Mouse (Mus musculus) kidney, postnatal 36 days (tissue): Measurements from ENCODE around the gene Dnmt3b.
"Not testable (repeated sequence)": the region's sequence is repeated elsewhere in the genome, so short reads cannot be mapped to it uniquely, and the experiment has no call there.

Experiments
- DNase-seq, 2 experiments: peaks; one replicate each; pipeline ENCODE4 v3.0.0; 2021 to 2022; ENCODE audit warnings: mixed read lengths in 2 of 2

The Dnmt3b gene

GRCm38 (mm10) chr2:153638977-153639680 lies 10.1 kb upstream of the Dnmt3b start:
- no peak for DNase-seq

DNA sequence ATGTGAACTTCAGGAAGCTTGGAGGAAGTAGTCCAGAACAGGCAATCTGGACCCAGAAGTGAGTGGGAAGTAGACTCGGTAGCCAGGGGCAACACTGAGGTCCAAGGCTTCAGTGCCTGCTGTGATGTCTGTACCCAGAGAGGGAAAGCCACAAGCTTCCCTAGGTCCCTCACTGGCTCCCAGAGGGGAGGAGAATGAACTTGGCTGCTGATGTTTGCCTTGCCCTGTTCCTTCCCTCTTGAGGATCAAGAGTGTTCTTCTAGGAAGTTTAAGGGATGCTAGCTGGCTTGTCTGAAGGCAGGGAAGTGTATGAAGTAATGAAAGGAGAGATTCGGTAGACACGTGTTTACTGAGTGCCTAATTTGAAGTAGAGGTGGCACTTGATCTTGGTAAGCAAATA lies 6.8 kb upstream of the Dnmt3b start:
- DNase-seq: no peak

DNA sequence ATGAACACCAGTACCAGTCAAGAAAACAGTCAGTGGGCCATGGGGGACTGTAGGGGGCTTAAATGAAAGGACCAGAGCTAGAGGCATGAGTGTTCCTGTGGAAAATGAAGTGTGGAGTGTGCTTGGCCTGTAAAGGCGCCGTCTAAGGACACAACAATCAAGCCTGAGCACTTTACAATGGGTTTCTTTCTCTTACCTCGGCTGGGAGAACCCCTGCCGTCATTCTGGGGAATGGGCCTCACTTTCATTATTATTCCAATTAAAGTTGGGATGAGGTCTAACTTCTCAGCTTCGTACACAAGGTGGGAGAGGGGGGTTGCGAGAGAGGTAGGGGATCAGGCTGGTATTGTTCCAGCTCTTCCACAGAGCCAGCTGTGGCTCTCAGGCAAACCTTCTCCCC lies 6.3 kb upstream of the Dnmt3b start:
- DNase-seq: no peak

- no peak for DNase-seq
Observed at GRCm38 (mm10) chr2:153648773-153649297, 415 bp upstream of the Dnmt3b start.

GRCm38 (mm10) chr2:153650014-153650687 lies 901 bp downstream of the Dnmt3b start:
- peak; percentile 22 to 69 for DNase-seq

DNA sequence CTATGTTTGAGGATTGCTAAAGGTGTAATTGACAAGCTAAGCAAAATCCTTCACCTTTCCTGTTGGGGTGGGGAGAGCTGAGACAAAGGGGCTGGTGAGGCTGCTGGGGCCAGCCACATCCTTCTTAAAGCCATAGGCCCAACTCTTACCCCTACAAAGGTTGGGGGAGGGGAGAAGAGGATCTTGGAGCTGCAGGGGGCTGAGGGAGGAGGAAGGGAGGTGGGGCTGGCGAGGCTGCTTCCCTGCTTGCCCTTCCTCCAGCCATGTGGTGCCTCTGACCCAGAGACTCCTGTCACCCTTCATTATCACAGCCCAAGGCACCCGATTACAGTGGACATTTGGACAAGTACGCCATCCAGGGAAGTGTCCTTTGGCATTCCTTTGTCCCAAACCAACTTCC lies 2.4 kb downstream of the Dnmt3b start:
- DNase-seq: no peak

DNA sequence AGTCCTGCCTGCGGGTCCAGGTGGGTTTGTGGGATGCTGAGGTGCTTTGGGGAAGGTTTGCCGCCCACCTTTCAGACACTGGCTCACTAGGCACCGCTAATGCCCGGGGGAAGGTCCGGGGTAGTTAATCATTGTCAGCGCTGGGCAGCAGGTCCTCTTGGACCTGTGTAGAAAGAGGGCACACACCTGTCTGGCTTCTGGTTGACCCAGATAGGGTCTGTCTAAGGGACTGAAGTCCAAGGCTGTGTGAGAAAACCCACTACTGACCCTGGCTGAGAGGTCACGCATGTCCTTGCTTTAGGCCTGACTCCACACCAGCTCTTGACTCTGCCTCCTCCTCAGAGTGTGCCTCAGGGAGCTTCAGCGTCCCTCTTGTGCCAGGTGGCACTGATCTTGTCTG lies 8.4 kb downstream of the Dnmt3b start:
- DNase-seq: not testable (repeated sequence)

DNA sequence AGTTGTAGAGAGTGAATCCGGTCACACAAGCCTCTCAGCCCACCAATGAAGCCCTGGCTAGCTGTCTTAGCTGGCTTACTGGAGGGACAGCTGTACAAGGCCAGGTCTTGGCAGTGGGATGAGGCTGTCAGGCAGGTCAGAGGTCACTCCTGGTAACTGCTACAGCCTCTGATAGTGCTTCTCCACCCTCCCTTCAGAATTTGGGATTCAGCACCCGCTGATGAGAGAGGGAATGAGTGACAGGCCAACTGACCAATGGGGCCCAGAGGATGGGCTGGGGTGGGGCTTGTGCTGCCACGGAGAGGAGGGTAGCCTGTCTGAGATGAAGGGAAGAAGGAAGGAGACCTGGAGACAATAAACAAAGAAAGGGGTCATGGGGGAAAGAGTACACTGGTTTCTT lies 11.4 kb downstream of the Dnmt3b start:
- no peak for DNase-seq

DNA sequence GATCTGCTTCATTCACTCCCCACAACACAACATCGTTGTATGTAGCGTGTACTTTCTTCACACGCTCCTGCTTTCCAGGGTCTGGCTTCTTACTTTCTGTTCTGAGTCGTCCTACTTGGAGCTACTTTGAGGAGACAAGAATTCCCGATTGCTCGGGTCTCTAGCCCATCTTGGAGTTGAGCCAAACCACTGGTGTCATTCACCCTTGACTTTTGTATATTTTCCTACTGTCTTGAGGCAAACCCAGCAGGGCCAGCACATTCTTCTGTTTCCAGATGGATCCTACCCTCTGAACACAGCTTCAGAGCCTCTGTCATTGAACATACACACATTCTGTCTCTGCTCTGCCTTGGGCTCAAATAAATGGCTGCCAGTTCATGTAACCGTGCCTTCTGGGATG lies 16.2 kb downstream of the Dnmt3b start:
- no peak for DNase-seq

DNA sequence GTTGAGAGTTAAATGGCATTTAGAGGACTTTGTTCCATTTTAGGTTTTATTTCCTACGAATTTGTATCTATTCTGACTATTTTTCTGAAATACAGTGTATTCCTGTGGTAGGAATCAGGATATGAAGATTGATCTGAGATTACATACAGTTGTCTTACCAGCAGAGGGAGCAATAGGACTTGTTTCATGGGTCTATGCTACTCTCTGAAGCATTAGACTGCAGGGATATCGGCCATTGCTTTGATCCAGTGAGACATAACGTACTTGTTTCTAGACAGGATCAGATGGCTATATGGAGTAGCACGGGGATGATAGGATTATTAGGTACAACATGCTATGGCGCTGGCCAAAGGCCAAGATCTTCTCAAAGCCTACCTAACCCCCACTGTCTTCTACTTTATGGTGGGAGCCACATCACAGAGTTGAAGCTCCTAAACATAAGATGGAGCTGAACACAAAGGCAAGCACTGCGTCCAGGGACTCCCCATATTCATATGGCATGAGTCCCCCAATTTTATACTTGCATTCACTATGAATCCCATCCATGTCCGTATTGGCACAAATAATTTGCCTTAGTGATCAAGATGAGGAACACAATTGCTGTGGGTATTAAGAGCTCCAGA lies 19.6 kb downstream of the Dnmt3b start:
- peak; percentile 18 to 66 for DNase-seq

GRCm38 (mm10) chr2:153670111-153670510 lies 20.9 kb downstream of the Dnmt3b start:
- no peak for DNase-seq

DNA sequence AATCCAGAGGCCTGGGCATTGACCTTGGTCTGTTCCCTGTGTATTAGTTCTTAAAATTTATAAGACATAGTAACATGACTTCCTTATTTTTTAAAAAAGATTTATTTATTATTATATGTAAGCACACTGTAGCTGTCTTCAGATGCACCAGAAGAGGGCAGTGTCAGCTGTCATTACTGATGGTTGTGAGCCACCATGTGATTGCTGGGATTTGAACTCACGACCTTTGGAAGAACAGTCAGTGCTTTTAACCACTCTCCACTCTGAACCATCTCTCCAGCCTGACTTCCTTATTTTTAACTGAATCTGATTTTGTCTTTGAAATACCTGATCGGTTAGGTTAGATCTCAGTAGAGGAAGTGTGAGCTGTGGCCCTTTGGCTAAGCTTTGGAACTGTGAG lies 23.4 kb downstream of the Dnmt3b start:
- no peak for DNase-seq

DNA sequence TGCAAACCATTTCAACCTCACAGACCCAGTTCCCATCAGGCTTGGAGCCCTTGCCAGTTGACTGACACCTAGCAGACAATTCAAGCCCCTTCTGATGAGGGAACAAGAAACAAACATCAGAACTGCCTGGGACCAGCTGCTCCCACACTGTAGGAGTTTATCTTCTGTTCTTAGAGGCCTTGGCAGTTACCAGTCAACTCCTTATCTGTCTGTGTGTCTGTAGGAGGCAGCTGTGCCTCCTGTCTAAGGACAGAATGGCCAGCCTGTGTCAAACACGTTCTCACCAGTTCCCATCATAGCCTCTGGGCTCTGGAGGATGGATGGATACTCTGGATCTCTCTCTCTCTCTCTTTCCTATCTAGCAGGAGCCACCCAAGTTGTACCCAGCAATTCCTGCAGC lies 26.1 kb downstream of the Dnmt3b start:
- not testable (repeated sequence) for DNase-seq

- no peak for DNase-seq
Observed at GRCm38 (mm10) chr2:153676944-153677343, 27.7 kb downstream of the Dnmt3b start.

- DNase-seq: no peak
Observed at GRCm38 (mm10) chr2:153677550-153677949, 28.3 kb downstream of the Dnmt3b start.

DNA sequence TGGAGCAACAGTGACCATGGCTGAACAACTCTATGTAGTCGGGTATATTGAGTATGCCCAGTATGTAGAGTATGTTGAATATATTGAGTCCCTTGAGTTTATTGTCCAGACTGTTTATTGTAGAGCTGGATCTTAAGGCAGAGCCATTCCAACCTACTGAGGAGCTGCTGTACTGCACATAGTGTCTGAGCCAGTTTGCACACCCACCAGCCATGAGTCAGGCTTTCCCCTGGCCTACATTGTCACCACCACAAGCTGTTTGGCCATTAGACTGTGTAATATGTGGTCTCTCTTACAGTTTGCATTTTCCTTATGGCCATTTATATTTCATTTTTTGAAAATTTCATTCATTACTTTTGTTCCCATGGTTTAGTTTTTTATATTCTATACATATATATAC lies 30.7 kb downstream of the Dnmt3b start:
- DNase-seq: no peak

DNA sequence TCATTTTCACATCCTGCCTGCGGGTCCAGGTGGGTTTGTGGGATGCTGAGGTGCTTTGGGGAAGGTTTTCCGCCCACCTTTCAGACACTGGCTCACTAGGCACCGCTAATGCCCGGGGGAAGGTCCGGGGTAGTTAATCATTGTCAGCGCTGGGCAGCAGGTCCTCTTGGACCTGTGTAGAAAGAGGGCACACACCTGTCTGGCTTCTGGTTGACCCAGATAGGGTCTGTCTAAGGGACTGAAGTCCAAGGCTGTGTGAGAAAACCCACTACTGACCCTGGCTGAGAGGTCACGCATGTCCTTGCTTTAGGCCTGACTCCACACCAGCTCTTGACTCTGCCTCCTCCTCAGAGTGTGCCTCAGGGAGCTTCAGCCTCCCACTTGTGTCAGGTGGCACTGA lies 44.2 kb downstream of the Dnmt3b start:
- not testable (repeated sequence) for DNase-seq

GRCm38 (mm10) chr2:153694462-153695085 lies 45.3 kb downstream of the Dnmt3b start:
- peak; percentile 26 to 77 for DNase-seq

GRCm38 (mm10) chr2:153696352-153696751 lies 47.1 kb downstream of the Dnmt3b start, which contains the start of gene Dnmt3c:
Dnmt3c (plus strand) TSS chr2:153696652.
- DNase-seq: no peak

DNA sequence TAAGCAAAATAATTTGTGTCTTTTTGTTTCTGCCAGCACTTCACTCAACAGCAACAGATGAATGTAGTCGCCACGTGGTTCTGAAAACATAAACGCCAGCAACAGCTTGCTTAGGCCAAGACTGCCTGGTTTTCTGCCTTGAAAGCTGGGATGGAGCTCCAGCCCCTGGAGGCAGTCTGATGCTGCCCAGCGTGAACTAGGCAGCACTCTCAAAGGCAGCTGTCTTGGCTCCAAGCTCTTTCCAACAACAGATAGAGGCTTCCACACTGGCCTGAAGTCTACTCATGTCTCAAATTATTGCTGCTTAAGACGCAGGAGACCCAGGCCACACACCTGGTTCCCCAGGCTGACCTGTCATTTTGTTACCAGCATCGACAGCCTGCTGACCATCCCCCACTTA lies 54.1 kb downstream of the Dnmt3b start:
- DNase-seq: no peak

GRCm38 (mm10) chr2:153710701-153711330 lies 61.6 kb downstream of the Dnmt3b start:
- DNase-seq: peak; percentile 16 to 29

DNA sequence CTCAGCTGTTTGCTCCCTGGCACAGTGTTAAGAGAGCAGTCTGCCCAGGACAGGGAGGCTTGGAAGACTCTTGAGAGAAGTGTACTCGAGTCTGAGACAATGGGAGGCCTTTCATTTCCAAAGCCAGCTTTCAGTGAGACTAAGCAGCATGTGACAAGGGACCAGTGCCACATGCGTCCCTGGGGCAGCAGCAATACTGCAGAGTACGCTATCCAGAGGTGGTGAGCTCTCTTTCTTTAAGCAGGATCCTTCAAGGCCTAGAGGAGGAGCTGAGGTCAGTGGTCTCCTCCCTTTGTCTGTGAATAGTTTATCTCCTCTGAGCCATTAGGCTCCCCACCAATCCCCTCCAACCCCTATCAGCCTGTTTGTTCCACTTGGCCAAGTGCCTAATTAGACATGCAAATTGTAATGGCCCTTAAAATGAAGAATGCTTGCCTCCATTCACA lies 63.4 kb downstream of the Dnmt3b start:
- no peak for DNase-seq

GRCm38 (mm10) chr2:153713227-153713626 lies 64.0 kb downstream of the Dnmt3b start:
- DNase-seq: peak; percentile 14 to 20
